Mouse (Mus musculus): ENCODE data around the gene Gmds. TPM values are rescaled to one million over a fixed set of nuclear protein-coding genes. Genes with fewer than 3 reads are reported as not detected.

The Gmds gene
- polyA plus RNA-seq (2015; fragmentation: Nextera tagmentation; extraction: Ambion mirVana), result 37.2 and 38.1 TPM in 2 replicates

GRCm38 (mm10) chr13:32338513-32339365 lies at the start of gene Gmds:
Gene Gmds, minus strand, starts transcription at chr13:32338740.
- Histone ChIP-seq H3K4me3 (peak within 1 kb of the TSS; percentile 84), H3K27ac (replicated peaks) (peak within 1 kb of the TSS; percentile 81), H3K9me3 (no peaks in the 10 kb centered on the region), H3K9ac (peak within 1 kb of the TSS; percentile 83), H3K4me2 (peak within 1 kb of the TSS; percentile 76), H3K36me3 (peaks cover 5% of the 10 kb centered on the region), H3K4me1 (replicated peaks) (peaks cover 13% of the 10 kb centered on the region), H3K27me3 (no peaks in the 10 kb centered on the region)
- peak; percentile 100 for ATAC-seq (ENCODE audit: low FRiP score, low read depth)
- WGBS, result 5% methylated on average over 49 of the region's 55 CpGs

GRCm38 (mm10) chr13:32385421-32386092 lies 47.0 kb upstream of the Gmds start:
- Histone ChIP-seq H3K4me1 (replicated peaks) (no peaks in the 10 kb centered on the region), H3K27ac (replicated peaks) (no peak overlapping the region), H3K27me3 (no peaks in the 10 kb centered on the region), H3K4me2 (no peak overlapping the region), H3K36me3 (no peaks in the 10 kb centered on the region), H3K9me3 (no peaks in the 10 kb centered on the region), H3K4me3 (no peak overlapping the region), H3K9ac (no peak overlapping the region)
- WGBS, result 73% methylated on average over 4 of the region's 4 CpGs
- ATAC-seq (ENCODE audit: low FRiP score, low read depth), result no peak

- no peaks in the 10 kb centered on the region for H3K36me3 ChIP-seq
- H3K4me1 ChIP-seq (replicated peaks), result no peaks in the 10 kb centered on the region
- WGBS, result 82% methylated on average over 6 of the region's 6 CpGs
- H3K9me3 ChIP-seq, result no peaks in the 10 kb centered on the region
- no peak for ATAC-seq (ENCODE audit: low FRiP score, low read depth)
- H3K4me2 ChIP-seq, result no peak overlapping the region
- no peak overlapping the region for H3K27ac ChIP-seq (replicated peaks)
- H3K4me3 ChIP-seq, result no peak overlapping the region
- no peak overlapping the region for H3K9ac ChIP-seq
- H3K27me3 ChIP-seq, result no peaks in the 10 kb centered on the region
Observed at GRCm38 (mm10) chr13:32382227-32383010, 43.9 kb upstream of the Gmds start.

GRCm38 (mm10) chr13:32378634-32379033 lies 40.1 kb upstream of the Gmds start:
- no peaks in the 10 kb centered on the region for H3K36me3 ChIP-seq
- WGBS, result 86% methylated on average over 1 of the region's 1 CpGs

GRCm38 (mm10) chr13:32372531-32372883 lies 34.0 kb upstream of the Gmds start:
- no peak for ATAC-seq (ENCODE audit: low FRiP score, low read depth)
- WGBS, result 93% methylated on average over 2 of the region's 2 CpGs
- Histone ChIP-seq H3K9ac (no peak overlapping the region), H3K4me1 (replicated peaks) (no peaks in the 10 kb centered on the region), H3K9me3 (no peaks in the 10 kb centered on the region), H3K27ac (replicated peaks) (no peak overlapping the region), H3K4me3 (no peak overlapping the region), H3K36me3 (no peaks in the 10 kb centered on the region), H3K27me3 (no peaks in the 10 kb centered on the region), H3K4me2 (no peak overlapping the region)

More at GRCm38 (mm10) chr13:32378634-32379033, 40.1 kb upstream of the Gmds start:
- no peaks in the 10 kb centered on the region for H3K9me3 ChIP-seq
- no peak overlapping the region for H3K4me3 ChIP-seq
- no peak overlapping the region for H3K27ac ChIP-seq (replicated peaks)
- no peak overlapping the region for H3K4me2 ChIP-seq
- ATAC-seq (ENCODE audit: low FRiP score, low read depth), result no peak
- no peaks in the 10 kb centered on the region for H3K27me3 ChIP-seq
- H3K4me1 ChIP-seq (replicated peaks), result no peaks in the 10 kb centered on the region
- no peak overlapping the region for H3K9ac ChIP-seq

- no peaks in the 10 kb centered on the region for H3K36me3 ChIP-seq
- H3K4me1 ChIP-seq (replicated peaks), result no peaks in the 10 kb centered on the region
- no peaks in the 10 kb centered on the region for H3K27me3 ChIP-seq
- H3K4me2 ChIP-seq, result no peak overlapping the region
- H3K9ac ChIP-seq, result no peak overlapping the region
- H3K4me3 ChIP-seq, result no peak overlapping the region
- no peak overlapping the region for H3K27ac ChIP-seq (replicated peaks)
- WGBS, result 93% methylated on average over 4 of the region's 4 CpGs
- no peak for ATAC-seq (ENCODE audit: low FRiP score, low read depth)
- H3K9me3 ChIP-seq, result no peaks in the 10 kb centered on the region
Observed at GRCm38 (mm10) chr13:32371874-32372530, 33.5 kb upstream of the Gmds start.

- WGBS, result 86% methylated on average over 7 of the region's 7 CpGs
Observed at GRCm38 (mm10) chr13:32370751-32371150, 32.2 kb upstream of the Gmds start.

GRCm38 (mm10) chr13:32370135-32370534 lies 31.6 kb upstream of the Gmds start:
- Histone ChIP-seq H3K9ac (no peak overlapping the region), H3K9me3 (no peaks in the 10 kb centered on the region), H3K4me1 (replicated peaks) (no peaks in the 10 kb centered on the region), H3K4me3 (no peak overlapping the region), H3K27ac (replicated peaks) (no peak overlapping the region), H3K4me2 (no peak overlapping the region), H3K36me3 (no peaks in the 10 kb centered on the region), H3K27me3 (no peaks in the 10 kb centered on the region)
- 71% methylated on average over 1 of the region's 1 CpGs for WGBS
- no peak for ATAC-seq (ENCODE audit: low FRiP score, low read depth)

More at GRCm38 (mm10) chr13:32370751-32371150, 32.2 kb upstream of the Gmds start:
- no peaks in the 10 kb centered on the region for H3K9me3 ChIP-seq
- ATAC-seq (ENCODE audit: low FRiP score, low read depth), result no peak
- H3K4me2 ChIP-seq, result no peak overlapping the region
- H3K27ac ChIP-seq (replicated peaks), result no peak overlapping the region
- H3K4me3 ChIP-seq, result no peak overlapping the region
- no peaks in the 10 kb centered on the region for H3K4me1 ChIP-seq (replicated peaks)
- no peaks in the 10 kb centered on the region for H3K36me3 ChIP-seq
- no peaks in the 10 kb centered on the region for H3K27me3 ChIP-seq
- no peak overlapping the region for H3K9ac ChIP-seq

GRCm38 (mm10) chr13:32337735-32338512 lies 616 bp downstream of the Gmds start:
- no peaks in the 10 kb centered on the region for H3K27me3 ChIP-seq
- WGBS, result 5% methylated on average over 32 of the region's 32 CpGs
- 0 out of 2 replicates have a peak, but pooled peaks cover under 1% of the 10 kb centered on the region for H3K36me3 ChIP-seq
- ATAC-seq (ENCODE audit: low FRiP score, low read depth), result no peak
- H3K9me3 ChIP-seq, result no peaks in the 10 kb centered on the region
- H3K27ac ChIP-seq (replicated peaks), result peak overlapping the region; percentile 81
- peak overlapping the region; percentile 83 for H3K9ac ChIP-seq
- H3K4me2 ChIP-seq, result peak overlapping the region; percentile 76
- H3K4me1 ChIP-seq (replicated peaks), result peaks cover 13% of the 10 kb centered on the region
- H3K4me3 ChIP-seq, result peak overlapping the region; percentile 84

GRCm38 (mm10) chr13:32318309-32318708 lies 20.2 kb downstream of the Gmds start:
- no peaks in the 10 kb centered on the region for H3K9me3 ChIP-seq
- H3K4me3 ChIP-seq, result no peak overlapping the region
- H3K9ac ChIP-seq, result no peak overlapping the region
- no peak overlapping the region for H3K4me2 ChIP-seq
- no peak overlapping the region for H3K27ac ChIP-seq (replicated peaks)
- no peaks in the 10 kb centered on the region for H3K27me3 ChIP-seq
- H3K4me1 ChIP-seq (replicated peaks), result no peaks in the 10 kb centered on the region
- 88% methylated on average over 4 of the region's 4 CpGs for WGBS
- no peaks in the 10 kb centered on the region for H3K36me3 ChIP-seq
- ATAC-seq (ENCODE audit: low FRiP score, low read depth), result no peak

- Histone ChIP-seq H3K4me2 (no peak overlapping the region), H3K9me3 (no peaks in the 10 kb centered on the region), H3K27me3 (no peaks in the 10 kb centered on the region), H3K4me1 (replicated peaks) (no peaks in the 10 kb centered on the region), H3K36me3 (no peaks in the 10 kb centered on the region), H3K9ac (no peak overlapping the region), H3K27ac (replicated peaks) (no peak overlapping the region), H3K4me3 (no peak overlapping the region)
- ATAC-seq (ENCODE audit: low FRiP score, low read depth), result no peak
- WGBS, result 94% methylated on average over 3 of the region's 3 CpGs
Observed at GRCm38 (mm10) chr13:32317354-32317753, 21.2 kb downstream of the Gmds start.

Data from hindbrain, embryonic 15.5 days (tissue).